Mouse (Mus musculus): Measurements from ENCODE around the gene Nhlh2. TPM values are rescaled to one million over a fixed set of nuclear protein-coding genes. Genes with fewer than 3 reads are reported as not detected.
A peak's percentile ranks its signal among the peaks of the same experiment; 100 is the strongest.

Gene Nhlh2
- polyA plus RNA-seq, 1 experiment, result not detected

DNA sequence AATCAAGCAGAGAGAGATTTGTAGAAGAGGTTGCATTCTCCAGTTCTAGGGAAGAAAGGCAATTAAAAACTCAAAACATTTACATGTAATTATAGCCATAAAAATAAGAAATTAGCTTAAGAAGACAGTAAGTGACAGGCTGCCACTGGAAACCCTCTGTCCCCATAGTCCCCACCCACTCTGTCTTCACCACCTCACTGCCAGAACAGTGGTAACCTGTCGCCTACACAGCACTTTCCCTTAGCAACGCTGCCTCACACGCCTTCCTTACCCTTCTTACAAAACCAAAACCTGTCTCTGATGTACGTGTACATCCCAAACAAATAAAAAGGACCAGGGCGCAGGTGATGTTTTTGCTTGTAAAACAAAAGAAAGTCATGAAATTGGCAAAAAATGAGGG is 15.8 kb downstream of the Nhlh2 start:
- H3K4me3 ChIP-seq (ENCODE audit: control insufficient read depth, low read depth, low read length), result no peak overlapping the region

DNA sequence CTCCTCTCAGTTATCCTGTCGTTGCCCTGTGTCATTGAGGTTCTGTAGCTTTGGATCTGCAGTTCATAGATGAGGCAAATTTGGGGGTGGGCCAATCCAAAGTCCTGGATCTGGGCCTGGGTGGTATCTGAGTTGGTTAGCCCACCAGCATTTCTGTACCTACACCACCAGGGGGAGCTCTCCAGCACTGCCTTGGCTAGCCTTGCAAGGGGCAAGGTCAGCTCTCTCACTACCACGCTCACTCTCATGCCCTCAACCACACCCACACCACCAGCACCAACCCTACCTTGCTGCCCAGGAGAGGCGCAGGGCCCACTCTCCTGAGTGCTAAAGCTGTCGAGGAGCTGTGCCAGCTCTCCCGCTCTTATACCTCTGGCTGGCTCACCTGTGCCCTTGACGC is 18.0 kb downstream of the Nhlh2 start:
- H3K4me1 ChIP-seq (ENCODE audit: control insufficient read depth, insufficient read depth, low read length), result peaks cover 8% of the 10 kb centered on the region
- no peak overlapping the region for H3K27ac ChIP-seq (ENCODE audit: control insufficient read depth, insufficient read depth, low read depth, low read length)
- H3K27me3 ChIP-seq (ENCODE audit: control insufficient read depth, insufficient read depth, low read length), result no peaks in the 10 kb centered on the region
- no peak overlapping the region for H3K4me3 ChIP-seq (ENCODE audit: control insufficient read depth, low read depth, low read length)
- TF ChIP-seq POLR2A (IDR thresholded peaks at IDR 0.05; ENCODE audit: control insufficient read depth, low read depth, low read length), result no peak
- TF ChIP-seq CTCF (IDR thresholded peaks at IDR 0.05; ENCODE audit: control insufficient read depth, insufficient read depth, insufficient replicate concordance, low read depth, low read length), result peak; percentile 88
- H3K36me3 ChIP-seq (ENCODE audit: control insufficient read depth, insufficient read depth, low read length), result no peaks in the 10 kb centered on the region

More for the DNA sequence above, 15.8 kb downstream of the Nhlh2 start:
- peaks cover 8% of the 10 kb centered on the region for H3K4me1 ChIP-seq (ENCODE audit: control insufficient read depth, insufficient read depth, low read length)
- no peak overlapping the region for H3K27ac ChIP-seq (ENCODE audit: control insufficient read depth, insufficient read depth, low read depth, low read length)
- H3K27me3 ChIP-seq (ENCODE audit: control insufficient read depth, insufficient read depth, low read length), result no peaks in the 10 kb centered on the region
- TF ChIP-seq CTCF (IDR thresholded peaks at IDR 0.05; ENCODE audit: control insufficient read depth, insufficient read depth, insufficient replicate concordance, low read depth, low read length), result no peak
- no peak for TF ChIP-seq POLR2A (IDR thresholded peaks at IDR 0.05; ENCODE audit: control insufficient read depth, low read depth, low read length)
- no peaks in the 10 kb centered on the region for H3K36me3 ChIP-seq (ENCODE audit: control insufficient read depth, insufficient read depth, low read length)

DNA sequence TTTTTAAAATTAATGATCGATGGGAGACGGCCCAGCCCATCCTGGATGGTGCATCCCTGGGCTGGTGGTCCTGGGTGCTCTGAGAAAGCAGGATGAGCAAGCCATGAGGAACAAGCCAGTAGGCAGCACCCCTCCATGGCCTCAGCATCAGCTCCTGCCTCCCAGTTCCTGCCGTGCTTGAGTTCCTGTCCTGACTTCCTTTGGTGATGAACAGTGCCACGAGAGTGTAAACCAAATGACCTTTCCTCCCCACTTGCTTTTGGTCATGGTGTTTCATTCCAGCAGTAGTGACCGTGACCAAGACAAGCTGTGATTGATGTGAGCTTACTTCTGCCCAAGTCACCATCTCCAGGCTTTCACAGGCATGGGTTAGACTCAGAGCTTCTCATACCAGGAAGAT is 27.9 kb downstream of the Nhlh2 start:
- H3K27me3 ChIP-seq (ENCODE audit: control insufficient read depth, insufficient read depth, low read length), result no peaks in the 10 kb centered on the region

DNA sequence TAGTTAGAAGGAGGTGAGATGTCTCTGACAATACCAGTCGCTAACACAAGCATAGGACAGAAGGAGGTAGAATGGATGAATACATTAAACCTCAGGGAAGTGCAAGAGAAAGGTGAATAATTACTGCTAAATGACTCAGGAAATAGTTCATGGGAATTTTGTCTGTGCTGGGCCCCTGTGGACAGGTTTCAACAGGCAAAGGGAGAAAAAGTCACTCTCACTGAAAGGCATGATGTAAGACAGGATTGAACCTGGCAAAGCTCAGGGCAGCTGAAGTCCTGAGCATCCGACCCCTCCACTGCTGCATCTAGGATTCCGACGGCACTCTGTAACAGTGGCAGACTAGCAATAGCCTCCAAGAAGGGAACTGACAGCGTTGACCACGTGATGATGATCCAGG is 28.7 kb downstream of the Nhlh2 start:
- Histone ChIP-seq H3K4me3 (ENCODE audit: control insufficient read depth, low read depth, low read length) (no peak overlapping the region), H3K27ac (ENCODE audit: control insufficient read depth, insufficient read depth, low read depth, low read length) (no peak overlapping the region), H3K27me3 (ENCODE audit: control insufficient read depth, insufficient read depth, low read length) (no peaks in the 10 kb centered on the region), H3K36me3 (ENCODE audit: control insufficient read depth, insufficient read depth, low read length) (no peaks in the 10 kb centered on the region), H3K4me1 (ENCODE audit: control insufficient read depth, insufficient read depth, low read length) (no peaks in the 10 kb centered on the region)
- no peak for TF ChIP-seq POLR2A (IDR thresholded peaks at IDR 0.05; ENCODE audit: control insufficient read depth, low read depth, low read length)
- TF ChIP-seq CTCF (IDR thresholded peaks at IDR 0.05; ENCODE audit: control insufficient read depth, insufficient read depth, insufficient replicate concordance, low read depth, low read length), result no peak

More for the DNA sequence above, 27.9 kb downstream of the Nhlh2 start:
- TF ChIP-seq CTCF (IDR thresholded peaks at IDR 0.05; ENCODE audit: control insufficient read depth, insufficient read depth, insufficient replicate concordance, low read depth, low read length) (no peak), POLR2A (IDR thresholded peaks at IDR 0.05; ENCODE audit: control insufficient read depth, low read depth, low read length) (no peak)
- H3K36me3 ChIP-seq (ENCODE audit: control insufficient read depth, insufficient read depth, low read length), result no peaks in the 10 kb centered on the region
- H3K27ac ChIP-seq (ENCODE audit: control insufficient read depth, insufficient read depth, low read depth, low read length), result no peak overlapping the region
- no peaks in the 10 kb centered on the region for H3K4me1 ChIP-seq (ENCODE audit: control insufficient read depth, insufficient read depth, low read length)
- no peak overlapping the region for H3K4me3 ChIP-seq (ENCODE audit: control insufficient read depth, low read depth, low read length)

DNA sequence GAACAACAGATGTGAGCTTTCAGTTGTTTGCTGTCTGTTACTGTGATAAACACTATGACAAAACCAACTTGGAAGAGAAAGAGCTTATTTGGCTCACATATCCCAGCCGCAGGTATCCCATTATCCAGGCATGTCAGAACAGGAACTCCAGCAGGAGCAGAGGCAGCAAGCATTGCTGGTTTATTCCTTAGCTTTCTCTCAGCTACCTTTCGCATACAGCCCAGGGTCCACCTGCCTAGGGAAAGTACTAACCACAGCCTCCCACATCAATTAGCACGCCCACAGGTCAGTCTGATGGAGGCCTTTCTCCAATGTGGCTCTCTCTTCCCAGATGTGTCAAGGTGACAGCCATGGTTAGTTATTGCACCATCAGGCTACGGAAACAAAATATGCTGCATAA is 31.8 kb downstream of the Nhlh2 start:
- no peaks in the 10 kb centered on the region for H3K4me1 ChIP-seq (ENCODE audit: control insufficient read depth, insufficient read depth, low read length)
- TF ChIP-seq CTCF (IDR thresholded peaks at IDR 0.05; ENCODE audit: control insufficient read depth, insufficient read depth, insufficient replicate concordance, low read depth, low read length) (no peak), POLR2A (IDR thresholded peaks at IDR 0.05; ENCODE audit: control insufficient read depth, low read depth, low read length) (no peak)
- no peaks in the 10 kb centered on the region for H3K36me3 ChIP-seq (ENCODE audit: control insufficient read depth, insufficient read depth, low read length)
- no peak overlapping the region for H3K4me3 ChIP-seq (ENCODE audit: control insufficient read depth, low read depth, low read length)
- H3K27ac ChIP-seq (ENCODE audit: control insufficient read depth, insufficient read depth, low read depth, low read length), result no peak overlapping the region
- no peaks in the 10 kb centered on the region for H3K27me3 ChIP-seq (ENCODE audit: control insufficient read depth, insufficient read depth, low read length)

DNA sequence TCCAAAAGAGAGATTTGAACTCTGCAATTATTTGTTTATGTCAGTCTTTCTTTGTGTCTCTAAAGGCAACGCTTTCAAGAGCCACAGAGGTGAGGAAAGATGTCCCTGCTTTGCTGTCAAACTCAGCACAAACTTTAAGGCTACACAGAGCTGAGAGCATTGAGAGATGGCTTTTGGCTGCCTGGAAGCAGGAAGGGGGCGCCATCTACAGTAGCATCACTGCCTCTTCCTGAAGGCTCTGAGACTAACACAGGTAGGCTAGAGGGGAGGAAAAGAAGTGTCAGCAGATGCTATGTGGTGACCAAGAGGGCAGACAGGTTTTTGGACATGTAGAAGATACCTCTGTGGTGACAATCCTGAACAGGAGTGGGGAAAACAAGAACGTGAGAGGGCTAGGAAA is 35.2 kb downstream of the Nhlh2 start:
- Histone ChIP-seq H3K36me3 (ENCODE audit: control insufficient read depth, insufficient read depth, low read length) (no peaks in the 10 kb centered on the region), H3K4me3 (ENCODE audit: control insufficient read depth, low read depth, low read length) (no peak overlapping the region), H3K4me1 (ENCODE audit: control insufficient read depth, insufficient read depth, low read length) (no peaks in the 10 kb centered on the region), H3K27ac (ENCODE audit: control insufficient read depth, insufficient read depth, low read depth, low read length) (no peak overlapping the region), H3K27me3 (ENCODE audit: control insufficient read depth, insufficient read depth, low read length) (no peaks in the 10 kb centered on the region)
- TF ChIP-seq POLR2A (IDR thresholded peaks at IDR 0.05; ENCODE audit: control insufficient read depth, low read depth, low read length), result no peak

DNA sequence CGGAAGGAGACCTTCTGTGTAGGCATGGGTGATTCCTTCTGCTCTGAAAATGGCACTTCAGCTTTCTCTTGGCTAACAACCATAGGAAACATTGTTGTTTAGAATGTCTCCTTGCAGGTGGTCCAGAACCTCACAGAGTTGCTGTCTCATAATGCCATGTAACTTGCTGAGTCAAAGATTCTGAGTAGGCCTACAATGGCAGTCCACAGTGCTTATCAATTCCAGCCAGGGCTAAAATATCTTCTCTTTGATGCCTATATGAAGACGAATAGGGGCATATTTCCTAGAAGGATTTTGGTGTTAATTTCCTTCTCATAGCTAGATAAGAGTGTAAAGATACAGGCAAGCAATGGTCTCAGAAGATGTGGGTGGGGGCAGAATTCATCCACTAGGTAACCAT is 37.7 kb downstream of the Nhlh2 start:
- Histone ChIP-seq H3K4me1 (ENCODE audit: control insufficient read depth, insufficient read depth, low read length) (no peaks in the 10 kb centered on the region), H3K27me3 (ENCODE audit: control insufficient read depth, insufficient read depth, low read length) (no peaks in the 10 kb centered on the region), H3K27ac (ENCODE audit: control insufficient read depth, insufficient read depth, low read depth, low read length) (no peak overlapping the region), H3K36me3 (ENCODE audit: control insufficient read depth, insufficient read depth, low read length) (no peaks in the 10 kb centered on the region), H3K4me3 (ENCODE audit: control insufficient read depth, low read depth, low read length) (no peak overlapping the region)
- TF ChIP-seq CTCF (IDR thresholded peaks at IDR 0.05; ENCODE audit: control insufficient read depth, insufficient read depth, insufficient replicate concordance, low read depth, low read length) (no peak), POLR2A (IDR thresholded peaks at IDR 0.05; ENCODE audit: control insufficient read depth, low read depth, low read length) (no peak)

Measured in testis, adult 2 months (tissue).